Mouse (Mus musculus): ENCODE results near the gene F2rl2.

GRCm38 (mm10) chr13:95659432-95659831, 37.2 kb upstream of the F2rl2 start:
- TF ChIP-seq POLR2AphosphoS2 (IDR thresholded peaks at IDR 0.05; ENCODE audit: low read depth, low read length) (no peak), JUND (conservative IDR thresholded peaks at IDR 0.05; ENCODE audit: low read depth, low read length) (no peak), POLR2A (IDR thresholded peaks at IDR 0.05; ENCODE audit: low read depth, low read length) (no peak), EP300 (IDR thresholded peaks at IDR 0.05; ENCODE audit: low read length) (no peak), RAD21 (IDR thresholded peaks at IDR 0.05; ENCODE audit: low read depth, low read length) (no peak), UBTF (IDR thresholded peaks at IDR 0.05; ENCODE audit: low read depth, low read length) (no peak), MEF2A (IDR thresholded peaks at IDR 0.05; ENCODE audit: borderline replicate concordance, low read depth, low read length) (no peak), TCF12 (IDR thresholded peaks at IDR 0.05; ENCODE audit: low read depth, low read length) (no peak), MAX (IDR thresholded peaks at IDR 0.05; ENCODE audit: low read length) (no peak), CTCF (conservative IDR thresholded peaks at IDR 0.05 in 1 of 2, IDR thresholded peaks at IDR 0.05 in 1 of 2; ENCODE audit: low read depth in 2 of 2, low read length in 2 of 2) (no peak), TBP (conservative IDR thresholded peaks at IDR 0.05; ENCODE audit: low read depth, low read length) (no peak)
